In the genomic region with DNA sequence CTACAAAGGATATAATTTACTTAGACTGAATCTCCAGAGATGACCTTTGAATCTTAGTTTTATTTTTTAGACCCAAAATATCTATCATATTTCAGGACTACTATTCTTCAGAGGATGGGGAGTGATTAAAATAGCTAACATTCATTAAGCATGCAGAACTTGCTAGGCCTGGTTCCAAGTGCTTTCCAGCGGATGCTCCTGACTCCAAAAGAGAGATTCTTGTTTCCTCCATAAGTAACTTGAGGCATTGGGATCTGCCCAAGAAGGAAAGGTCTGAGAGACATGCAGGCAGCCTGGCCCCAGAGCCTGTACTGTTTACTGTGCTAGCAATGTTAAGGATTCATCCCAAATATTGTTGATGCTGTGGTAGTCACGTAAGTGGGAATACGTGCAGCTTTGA, we compare ENCODE assay signal across 15 mouse cellular contexts. TPM values are rescaled to one million over a fixed set of nuclear protein-coding genes. Genes with fewer than 3 reads are reported as not detected.
A peak's percentile ranks its signal among the peaks of the same experiment; 100 is the strongest.
DNase-seq lines count a peak whose midpoint lies in the region; ATAC-seq and TF ChIP-seq lines count a peak whose summit lies in the region.
"Had no signal": no experiment of that assay in that cellular context is flagged by ENCODE, and none has a peak within 500 bp of the region (broad histone marks: within the 10 kb centered on the region; RNA-seq: fewer than 3 reads in every experiment).

No protein-coding gene starts in this region.

- no peak overlapping the region for H3K4me2 ChIP-seq in liver, embryonic 12.5 days
- H3K4me2 ChIP-seq: forebrain, embryonic 13.5 days; hindbrain, embryonic 15.5 days; midbrain, embryonic 15.5 days had no signal

- no peak for TF ChIP-seq CTCF in heart, adult 2 months (IDR thresholded peaks at IDR 0.05)
- no peak for TF ChIP-seq CTCF in liver, adult 2 months (IDR thresholded peaks at IDR 0.05; ENCODE audit: low read depth, low read length)

- H3K9ac ChIP-seq in heart, adult 2 months (ENCODE audit: low read depth, low read length), result no peak overlapping the region
- no peak overlapping the region for H3K9ac ChIP-seq in liver, adult 2 months (ENCODE audit: low read depth, low read length)
- H3K9ac ChIP-seq in liver, embryonic 12.5 days, result no peak overlapping the region
- H3K9ac ChIP-seq: forebrain, embryonic 13.5 days; hindbrain, embryonic 15.5 days; liver, embryonic 14.5 days; midbrain, embryonic 15.5 days had no signal

- H3K27me3 ChIP-seq in heart, adult 2 months (ENCODE audit: control insufficient read depth, insufficient read depth, low read length), result no peaks in the 10 kb centered on the region
- no peaks in the 10 kb centered on the region for H3K27me3 ChIP-seq in liver, adult 2 months (ENCODE audit: control insufficient read depth, insufficient read depth, low read length)
- H3K27me3 ChIP-seq in liver, embryonic 12.5 days (replicated peaks), result no peaks in the 10 kb centered on the region
- H3K27me3 ChIP-seq in midbrain, embryonic 10.5 days (ENCODE audit: low read depth, poor library complexity, severe bottlenecking), result no peaks in the 10 kb centered on the region
- H3K27me3 ChIP-seq: forebrain, embryonic 13.5 days; hindbrain, embryonic 15.5 days; midbrain, embryonic 15.5 days had no signal

- H3K27ac ChIP-seq in heart, adult 2 months, result peak overlapping the region; percentile 19; the same call in 1 of the 2 replicates
- H3K27ac ChIP-seq in liver, adult 2 months (replicated peaks; ENCODE audit: insufficient read depth, low read depth, low read length), result no peak overlapping the region
- no peak overlapping the region for H3K27ac ChIP-seq in liver, embryonic 12.5 days
- no peak overlapping the region for H3K27ac ChIP-seq in midbrain, embryonic 10.5 days (replicated peaks)
- H3K27ac ChIP-seq: forebrain, embryonic 13.5 days; hindbrain, embryonic 15.5 days; liver, embryonic 14.5 days; midbrain, embryonic 15.5 days had no signal

- ATAC-seq in liver, embryonic 12.5 days, result no peak
- ATAC-seq: forebrain, embryonic 13.5 days; intestine, postnatal 0 days; lung, postnatal 0 days; midbrain, embryonic 15.5 days had no signal

- intact Hi-C loops in heart, adult 2 months (cut with DNase I), result no loop called here
- intact Hi-C loops in heart, postnatal 25 days (cut with DNase I), result no loop called here

- 36% methylated on average over 3 of the region's 3 CpGs for WGBS in heart, adult 2 months
- WGBS in liver, adult 2 months, result 80% methylated on average over 3 of the region's 3 CpGs
- 75% methylated on average over 3 of the region's 3 CpGs for WGBS in liver, embryonic 12.5 days (ENCODE audit: insufficient replicate concordance)
- 97% methylated on average over 3 of the region's 3 CpGs for WGBS in midbrain, embryonic 10.5 days

- H3K36me3 ChIP-seq in heart, adult 2 months (ENCODE audit: control insufficient read depth, insufficient read depth, low read length), result peaks cover 7% of the 10 kb centered on the region
- no peaks in the 10 kb centered on the region for H3K36me3 ChIP-seq in liver, adult 2 months (ENCODE audit: control insufficient read depth, insufficient read depth, low read length)
- no peaks in the 10 kb centered on the region for H3K36me3 ChIP-seq in liver, embryonic 12.5 days
- H3K36me3 ChIP-seq in midbrain, embryonic 10.5 days, result no peaks in the 10 kb centered on the region
- H3K36me3 ChIP-seq: hindbrain, embryonic 15.5 days; midbrain, embryonic 15.5 days had no signal

- peak in 1 of 2 experiments; percentile 30 for DNase-seq in heart, adult 2 months
- DNase-seq in heart, postnatal 25 days (ENCODE audit: low spot score), result no peak
- DNase-seq in liver, adult 2 months (ENCODE audit: extremely low read depth, low read depth, low spot score), result peak; percentile 19
- DNase-seq in heart, postnatal 4 days, result peak; percentile 28
- no peak for DNase-seq in testis, postnatal 10 days (ENCODE audit: low spot score)
- DNase-seq in midbrain, embryonic 10.5 days (ENCODE audit: low spot score), result no peak
- DNase-seq: cerebellum, adult 9-10 months; layer of hippocampus, adult 9-11 months had no signal

- no peak for TF ChIP-seq POLR2A in heart, adult 2 months (IDR thresholded peaks at IDR 0.05; ENCODE audit: insufficient read depth, low read depth, low read length)
- no peak for TF ChIP-seq POLR2A in liver, adult 2 months (IDR thresholded peaks at IDR 0.05; ENCODE audit: extremely low read depth, insufficient read depth, low read length)

- H3K4me3 ChIP-seq in heart, adult 2 months, result no peak overlapping the region
- no peak overlapping the region for H3K4me3 ChIP-seq in liver, adult 2 months (ENCODE audit: insufficient read depth, low read depth, low read length)
- no peak overlapping the region for H3K4me3 ChIP-seq in liver, embryonic 12.5 days
- H3K4me3 ChIP-seq in midbrain, embryonic 10.5 days, result no peak overlapping the region
- H3K4me3 ChIP-seq: forebrain, embryonic 13.5 days; hindbrain, embryonic 15.5 days; midbrain, embryonic 15.5 days had no signal

- peaks cover 6% of the 10 kb centered on the region for H3K79me2 ChIP-seq in heart, adult 2 months (replicated peaks; ENCODE audit: control insufficient read depth, insufficient read depth, low read length)
- peaks cover 2% of the 10 kb centered on the region; the same call in 1 of the 2 replicates for H3K79me2 ChIP-seq in liver, adult 2 months (ENCODE audit: control insufficient read depth, insufficient read depth, low read length)

- no peak for TF ChIP-seq EP300 in heart, adult 2 months (IDR thresholded peaks at IDR 0.05; ENCODE audit: insufficient read depth, low read depth, low read length)

- H3K4me1 ChIP-seq in heart, adult 2 months (ENCODE audit: control insufficient read depth, insufficient read depth, low read length), result peaks cover 7% of the 10 kb centered on the region
- H3K4me1 ChIP-seq in liver, adult 2 months (ENCODE audit: control insufficient read depth, insufficient read depth, low read length), result peaks cover 3% of the 10 kb centered on the region; the same call in 1 of the 2 replicates
- H3K4me1 ChIP-seq in liver, embryonic 12.5 days, result peaks cover 3% of the 10 kb centered on the region; the same call in 1 of the 2 replicates
- peaks cover 9% of the 10 kb centered on the region for H3K4me1 ChIP-seq in midbrain, embryonic 10.5 days
- H3K4me1 ChIP-seq: forebrain, embryonic 13.5 days; hindbrain, embryonic 15.5 days; midbrain, embryonic 15.5 days had no signal

- H3K9me3 ChIP-seq in liver, embryonic 12.5 days (replicated peaks), result no peaks in the 10 kb centered on the region
- H3K9me3 ChIP-seq in midbrain, embryonic 10.5 days (replicated peaks), result no peaks in the 10 kb centered on the region
- H3K9me3 ChIP-seq: forebrain, embryonic 13.5 days; hindbrain, embryonic 15.5 days; midbrain, embryonic 15.5 days had no signal

RNA-seq across cellular contexts. Expression of gene Sntb2, which starts 26.8 kb away (rescaled TPM):
- 10 to 100 TPM; 10.0 to 10.7 TPM for total RNA-seq in heart, adult 2 months (2021)
- polyA plus RNA-seq in heart, adult 2 months (2012; rRNA removed), result 4.5 and 8.8 TPM in 2 replicates
- 10 to 100 TPM; 12.9 to 13.0 TPM for total RNA-seq in heart, postnatal 25 days (2021)
- 3.0 and 4.9 TPM in 2 replicates for total RNA-seq in liver, adult 2 months (2014; rRNA removed)
- 1.6 TPM in 2 replicates for polyA plus RNA-seq in liver, adult 2 months (2012; rRNA removed)
- 3.5 and 4.1 TPM in 2 replicates for polyA plus RNA-seq in liver, embryonic 12.5 days (2016; fragmentation: Nextera tagmentation; extraction: Ambion mirVana)
- total RNA-seq in heart, postnatal 4 days (2021), result 10 to 100 TPM; 26.5 to 27.5 TPM
- 8.2 and 9.2 TPM in 2 replicates for polyA plus RNA-seq in midbrain, embryonic 10.5 days (2016; fragmentation: Nextera tagmentation; extraction: Ambion mirVana)

Comparison
In these comparisons a context has a peak if more than half of its experiments do, and no peak if none do; other contexts are left out.
1. DNase-seq: peak in liver, adult 2 months (single experiment) and heart, postnatal 4 days (single experiment); none in heart, postnatal 25 days (single experiment), testis, postnatal 10 days (single experiment) and midbrain, embryonic 10.5 days (single experiment).